Mouse (Mus musculus): ENCODE measurements around the gene Qtrt2.

The Qtrt2 gene

GRCm38 (mm10) chr16:43925001-43925558 is 1.5 kb downstream of the Qtrt2 start:
- DNase-seq (ENCODE audit: low spot score): no peak

GRCm38 (mm10) chr16:43922630-43923029 is 4.0 kb downstream of the Qtrt2 start:
- no peak for DNase-seq (ENCODE audit: low spot score)

GRCm38 (mm10) chr16:43922024-43922423 is 4.6 kb downstream of the Qtrt2 start:
- no peak for DNase-seq (ENCODE audit: low spot score)

- no peak for DNase-seq (ENCODE audit: low spot score)
Observed at GRCm38 (mm10) chr16:43918867-43919266, 7.7 kb downstream of the Qtrt2 start.

GRCm38 (mm10) chr16:43908881-43909280 is 17.7 kb downstream of the Qtrt2 start:
- no peak for DNase-seq (ENCODE audit: low spot score)

- no peak for DNase-seq (ENCODE audit: low spot score)
Observed at GRCm38 (mm10) chr16:43900571-43900970, 26.0 kb downstream of the Qtrt2 start.

- DNase-seq (ENCODE audit: low spot score): no peak
Observed at GRCm38 (mm10) chr16:43900138-43900537, 26.5 kb downstream of the Qtrt2 start.

GRCm38 (mm10) chr16:43894501-43894900 is 32.1 kb downstream of the Qtrt2 start:
- DNase-seq (ENCODE audit: low spot score): no peak

GRCm38 (mm10) chr16:43890747-43891336 is 35.8 kb downstream of the Qtrt2 start:
- no peak for DNase-seq (ENCODE audit: low spot score)

- DNase-seq (ENCODE audit: low spot score): no peak
Observed at GRCm38 (mm10) chr16:43890005-43890336, 36.6 kb downstream of the Qtrt2 start.

- DNase-seq (ENCODE audit: low spot score): peak; percentile 100
Observed at GRCm38 (mm10) chr16:43889208-43890004, 37.2 kb downstream of the Qtrt2 start, which contains the start of gene Ccdc191. TSS of gene Ccdc191 (plus strand) at chr16:43889800.

GRCm38 (mm10) chr16:43882329-43882728 is 44.3 kb downstream of the Qtrt2 start:
- no peak for DNase-seq (ENCODE audit: low spot score)

- peak; percentile 32 for DNase-seq (ENCODE audit: low spot score)
Observed at GRCm38 (mm10) chr16:43881636-43882035, 45.0 kb downstream of the Qtrt2 start.

- no peak for DNase-seq (ENCODE audit: low spot score)
Observed at GRCm38 (mm10) chr16:43879769-43880168, 46.8 kb downstream of the Qtrt2 start.

- no peak for DNase-seq (ENCODE audit: low spot score)
Observed at GRCm38 (mm10) chr16:43871419-43871818, 55.2 kb downstream of the Qtrt2 start.

GRCm38 (mm10) chr16:43869805-43870204 is 56.8 kb downstream of the Qtrt2 start:
- no peak for DNase-seq (ENCODE audit: low spot score)

GRCm38 (mm10) chr16:43860624-43861023 is 66.0 kb downstream of the Qtrt2 start:
- no peak for DNase-seq (ENCODE audit: low spot score)

GRCm38 (mm10) chr16:43858941-43859476 is 67.6 kb downstream of the Qtrt2 start:
- DNase-seq (ENCODE audit: low spot score): no peak

GRCm38 (mm10) chr16:43849839-43850238 is 76.8 kb downstream of the Qtrt2 start:
- DNase-seq (ENCODE audit: low spot score): no peak

GRCm38 (mm10) chr16:43841236-43841635 is 85.4 kb downstream of the Qtrt2 start:
- no peak for DNase-seq (ENCODE audit: low spot score)

- DNase-seq (ENCODE audit: low spot score): no peak
Observed at GRCm38 (mm10) chr16:43831957-43832356, 94.7 kb downstream of the Qtrt2 start.

GRCm38 (mm10) chr16:43827492-43827891 is 99.1 kb downstream of the Qtrt2 start:
- DNase-seq (ENCODE audit: low spot score): no peak

- no peak for DNase-seq (ENCODE audit: low spot score)
Observed at GRCm38 (mm10) chr16:43818404-43818803, 108.2 kb downstream of the Qtrt2 start.
